Mouse (Mus musculus): ENCODE measurements around the gene Arnt2.

Arnt2 gene

DNA sequence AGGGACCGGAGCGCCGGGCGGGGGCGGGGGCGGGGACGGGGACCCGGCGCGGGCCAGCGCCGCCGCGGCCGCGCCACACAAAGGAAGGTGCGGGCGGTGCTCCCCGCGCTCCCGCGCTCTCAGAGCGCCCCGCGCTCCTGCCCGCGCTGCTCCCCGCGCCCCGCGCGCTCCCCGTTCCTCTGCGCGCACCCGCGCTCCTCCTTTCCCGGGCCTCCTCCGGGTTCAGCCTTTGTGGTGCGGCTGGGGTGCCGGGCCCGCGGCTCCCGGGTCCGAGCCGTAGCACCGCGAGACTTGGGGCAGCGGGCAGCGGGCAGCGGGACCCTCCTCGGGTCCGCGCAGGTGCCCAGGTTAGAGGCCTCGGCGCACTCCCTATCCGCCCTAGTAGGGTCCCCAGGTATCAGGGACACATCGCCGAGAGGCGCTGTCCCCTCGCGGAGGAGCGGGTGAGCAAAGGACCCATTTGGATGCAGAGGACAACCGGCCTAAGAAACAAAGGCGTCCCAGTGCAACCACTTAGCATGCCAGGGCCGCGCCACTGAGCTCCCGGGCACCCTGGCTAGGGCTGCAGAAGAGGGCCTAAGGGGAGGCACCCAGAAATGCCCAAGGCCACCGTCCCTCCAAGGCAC, at the start of gene Arnt2:
Gene Arnt2, minus strand, starts transcription at position 281 of the 626 bp plus-strand sequence.
- peak; percentile 71 to 75 for DNase-seq (ENCODE audit: low spot score in 2 of 2)

DNA sequence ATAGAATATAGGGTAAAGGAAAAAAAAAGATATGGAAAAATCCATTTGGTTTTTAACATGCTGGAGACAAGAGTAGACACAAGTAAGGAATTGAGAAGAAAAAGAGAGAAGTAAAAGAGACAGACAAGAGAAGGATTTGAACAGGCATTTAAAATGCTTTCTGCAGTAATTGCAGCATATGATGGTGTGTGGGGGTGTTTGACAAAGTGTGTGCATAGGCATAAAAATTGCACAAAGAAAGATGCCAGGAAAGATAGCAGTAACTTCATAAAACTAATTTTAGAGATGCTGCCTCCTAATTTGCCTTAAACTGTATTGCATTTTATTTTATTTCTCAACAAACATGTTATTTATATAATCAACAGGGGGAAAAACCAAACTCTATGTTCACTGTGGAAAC, 41.7 kb upstream of the Arnt2 start:
- no peak for DNase-seq (ENCODE audit: low spot score in 2 of 2)

DNA sequence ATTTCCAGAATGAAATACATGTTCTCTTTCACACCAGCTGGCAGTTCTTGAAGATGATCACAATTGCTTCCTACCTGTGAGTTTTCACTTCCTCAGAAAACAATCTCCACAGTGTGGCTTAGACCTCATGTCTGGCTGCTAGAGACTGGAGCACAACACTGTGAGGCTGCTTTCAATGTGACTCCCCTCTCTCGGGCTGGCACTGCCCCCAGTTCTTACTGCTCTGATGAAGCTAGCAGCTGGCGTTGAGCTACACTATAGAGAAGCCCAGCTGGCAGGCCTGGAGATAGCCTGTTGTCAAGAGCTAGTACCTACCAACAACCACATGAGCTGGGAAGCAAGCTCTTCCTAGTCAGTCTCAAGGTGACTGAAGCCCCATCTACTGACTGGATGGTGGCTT, 39.1 kb upstream of the Arnt2 start:
- peak; percentile 64 to 74 for DNase-seq (ENCODE audit: low spot score in 2 of 2)

DNA sequence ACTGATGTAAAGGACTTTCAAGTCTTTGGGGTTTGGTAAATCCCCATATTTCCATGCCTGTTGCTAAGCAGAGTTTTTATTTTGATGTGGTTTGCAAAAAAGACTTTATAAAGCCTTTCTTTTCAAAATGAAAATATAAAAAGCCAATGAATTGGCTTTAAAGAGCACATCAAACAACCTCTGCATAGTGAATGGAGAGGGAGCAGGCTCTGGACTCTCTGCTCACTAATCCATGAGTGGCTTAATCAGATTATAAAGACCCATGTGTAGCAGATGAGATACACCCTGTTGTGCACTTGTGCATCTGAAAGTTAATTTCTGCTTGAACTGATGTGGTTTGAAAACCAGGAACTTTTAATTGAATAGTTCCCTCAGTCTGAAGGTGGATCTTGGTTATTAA, 38.5 kb upstream of the Arnt2 start:
- DNase-seq (ENCODE audit: low spot score in 2 of 2) = no peak

DNA sequence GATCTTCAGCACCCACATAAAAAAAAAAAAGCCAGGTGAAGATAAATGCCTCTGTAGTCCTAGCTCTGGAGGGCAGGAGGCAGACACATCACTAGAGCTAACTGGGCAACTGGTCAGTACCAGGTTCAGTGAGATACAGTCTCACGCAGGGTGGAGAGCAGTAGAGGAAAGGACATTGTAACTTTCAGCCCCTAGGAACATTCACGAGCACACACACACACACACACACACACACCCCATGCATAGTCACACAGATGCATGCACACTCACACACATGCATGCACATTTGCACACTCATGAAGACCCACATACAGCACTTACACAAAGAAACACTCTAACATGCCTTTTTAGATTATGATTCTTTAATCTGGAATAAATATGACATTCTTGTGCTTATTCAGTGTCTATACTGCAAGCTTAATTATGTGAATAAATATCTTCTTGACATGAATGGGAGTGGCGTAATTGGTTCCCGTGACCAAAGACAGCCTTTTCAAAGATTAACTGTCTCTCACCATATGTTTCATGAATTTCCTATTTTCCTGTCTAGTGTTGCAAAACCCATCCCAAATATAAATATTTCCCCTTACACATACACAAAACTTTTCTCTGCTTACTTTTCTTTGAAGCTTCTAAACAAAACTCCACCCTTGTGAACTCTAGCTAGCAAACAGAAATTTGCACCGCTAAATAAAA, 37.9 kb upstream of the Arnt2 start:
- DNase-seq (ENCODE audit: low spot score in 2 of 2) = no peak

DNA sequence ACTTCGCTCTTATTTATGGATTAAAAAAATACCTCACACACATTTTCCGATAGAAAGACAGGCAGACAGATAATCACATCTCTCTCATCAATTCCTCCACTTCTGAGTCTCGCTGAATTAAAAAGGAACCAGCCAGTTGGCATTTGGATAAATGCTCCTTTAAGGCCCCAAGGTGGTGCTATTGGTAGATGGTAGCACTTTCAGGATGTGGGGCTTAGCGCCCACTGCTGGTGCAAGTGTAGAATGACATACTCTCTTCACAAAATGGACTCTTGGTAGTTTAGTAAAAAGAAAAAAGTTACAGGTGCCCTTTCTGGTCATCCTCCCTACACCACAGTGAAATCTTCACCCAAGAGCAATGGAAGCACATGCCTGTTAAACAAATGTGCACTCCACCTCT, 37.1 kb upstream of the Arnt2 start:
- peak; percentile 56 to 59 for DNase-seq (ENCODE audit: low spot score in 2 of 2)

DNA sequence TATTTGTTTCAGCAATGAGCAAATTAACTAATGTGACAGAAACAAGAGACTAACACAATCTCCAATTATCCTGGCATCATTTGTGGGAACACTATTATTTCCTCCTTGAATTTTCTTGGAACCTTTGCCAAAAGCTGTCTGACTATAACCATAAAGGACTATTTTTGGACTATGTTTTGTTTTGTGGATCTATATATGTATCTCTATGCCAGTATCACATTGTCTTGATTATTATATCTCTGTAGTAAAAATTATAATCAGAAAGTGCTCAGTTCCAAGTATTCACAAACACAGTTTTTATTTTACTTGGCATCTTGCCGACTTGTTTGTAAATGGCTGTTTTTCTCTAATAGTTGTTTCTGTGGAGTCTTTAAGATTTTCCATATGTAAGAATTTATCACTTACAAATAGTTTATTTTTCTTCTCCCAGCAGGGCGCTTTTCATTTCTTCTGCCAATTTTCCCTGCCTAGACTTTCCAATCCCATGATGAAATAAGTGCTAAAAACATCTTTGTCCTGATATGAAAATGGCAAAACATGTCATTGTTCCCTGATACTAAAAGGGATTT, 32.5 kb upstream of the Arnt2 start:
- no peak for DNase-seq (ENCODE audit: low spot score in 2 of 2)

DNA sequence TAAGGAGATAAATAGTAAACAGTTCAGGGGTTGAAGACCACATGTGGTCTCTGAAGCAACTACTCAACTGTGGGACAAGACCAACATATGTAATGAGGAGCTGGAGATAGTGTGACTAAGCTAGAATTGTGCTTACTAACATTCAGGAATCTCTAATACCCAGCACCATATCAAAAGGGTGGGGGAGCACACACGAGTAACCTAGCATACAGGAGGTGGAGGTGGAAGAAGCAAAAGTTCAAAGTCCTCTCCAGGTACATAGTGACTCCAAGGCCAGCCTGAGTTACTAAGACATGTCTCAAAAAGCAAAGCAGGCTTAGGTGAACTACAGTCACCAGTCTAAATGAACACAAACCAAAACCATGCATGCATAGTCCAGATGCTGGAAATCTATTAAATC, 29.6 kb upstream of the Arnt2 start:
- DNase-seq (ENCODE audit: low spot score in 2 of 2) = no peak

DNA sequence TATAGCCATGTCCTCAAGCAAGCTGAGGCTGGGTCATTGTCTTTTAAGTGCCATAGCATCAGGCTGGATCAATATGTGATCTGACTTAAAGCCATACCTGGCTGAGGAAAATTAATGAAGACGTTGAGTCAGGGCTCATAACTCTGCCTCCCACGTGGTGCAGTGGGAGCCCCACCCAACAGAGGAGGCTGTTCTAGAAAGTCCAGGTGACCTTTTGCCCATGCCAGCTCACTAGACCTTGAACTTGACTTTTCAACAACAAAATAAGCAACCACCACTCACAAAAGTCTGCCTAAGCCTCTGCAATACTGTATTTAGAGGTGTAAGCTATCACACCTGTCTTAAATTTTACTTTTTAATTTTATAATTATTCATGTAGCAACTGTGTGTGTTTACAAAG, 24.9 kb upstream of the Arnt2 start:
- DNase-seq (ENCODE audit: low spot score in 2 of 2) = no peak

DNA sequence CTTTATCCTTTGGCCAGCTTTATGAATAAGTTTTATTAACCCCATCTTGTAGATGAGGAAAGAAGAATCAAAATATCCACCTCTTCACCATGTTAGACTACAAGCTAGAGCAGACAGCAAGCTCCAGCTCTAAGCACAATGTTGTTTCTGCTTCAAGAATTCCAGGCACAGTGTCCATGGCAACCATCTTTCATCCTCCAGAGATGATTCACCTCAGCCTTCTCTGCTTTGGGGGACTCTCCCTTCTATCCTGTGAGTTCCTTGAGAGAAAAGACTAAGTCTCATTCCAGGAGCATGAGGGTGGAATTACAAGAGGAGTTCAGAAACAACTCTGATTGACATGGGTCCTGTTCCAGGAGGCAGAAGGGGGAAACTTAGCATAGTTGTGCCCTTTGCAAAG, 22.2 kb upstream of the Arnt2 start:
- DNase-seq (ENCODE audit: low spot score in 2 of 2) = peak; percentile 39 to 61

DNA sequence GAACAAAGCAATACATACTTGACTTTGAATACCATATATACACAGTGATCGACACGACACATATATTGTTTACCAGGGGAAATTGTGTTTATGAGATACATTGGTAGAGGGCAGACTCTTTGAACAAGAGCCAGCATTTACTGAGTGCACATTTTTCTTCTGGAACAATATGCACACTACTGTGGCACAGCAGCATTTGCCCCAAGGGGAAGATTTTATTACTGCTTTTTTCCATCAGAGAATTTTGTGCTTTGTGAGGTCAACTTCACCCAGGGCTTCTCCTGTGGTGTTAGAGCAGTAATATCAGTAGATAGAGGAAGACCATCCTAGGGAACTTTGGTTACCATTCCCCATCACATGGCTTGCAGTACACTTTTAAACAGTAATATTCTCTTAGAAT, 17.2 kb upstream of the Arnt2 start:
- DNase-seq (ENCODE audit: low spot score in 2 of 2) = no peak

DNA sequence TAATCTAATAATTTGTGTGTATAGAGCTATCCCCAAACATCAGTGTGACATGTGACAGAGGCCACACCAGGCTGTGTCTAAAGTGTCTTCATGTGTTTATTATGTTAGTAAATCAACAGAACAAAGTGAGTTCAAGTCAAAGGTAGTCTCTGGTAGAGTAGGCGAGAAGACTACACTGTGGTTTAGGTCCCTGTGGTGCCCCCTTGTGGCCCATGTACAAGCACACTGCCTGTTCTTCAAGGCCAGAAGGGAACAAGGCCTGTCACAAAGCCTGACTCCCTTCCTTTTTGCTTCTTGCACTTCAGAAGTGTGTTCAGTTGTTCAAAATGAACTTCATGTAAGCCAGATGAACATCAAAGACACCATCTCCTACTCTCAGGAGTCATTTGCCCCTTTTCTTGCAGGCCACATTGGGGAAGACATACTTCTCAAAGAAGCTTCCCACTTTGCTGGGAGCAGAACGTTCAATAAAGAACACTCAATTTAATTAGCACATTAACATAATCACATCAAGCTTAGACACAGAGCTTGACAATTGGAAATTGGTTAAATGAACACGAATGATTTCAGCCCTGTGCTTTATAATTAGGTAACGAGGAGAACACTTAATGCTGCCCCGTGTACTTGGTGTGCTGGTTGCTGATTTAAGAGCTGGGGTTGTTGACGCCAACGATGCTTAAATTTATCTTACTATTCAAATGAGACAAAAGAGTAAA, 14.9 kb upstream of the Arnt2 start:
- DNase-seq (ENCODE audit: low spot score in 2 of 2) = peak in 1 of 2 experiments; percentile 52

DNA sequence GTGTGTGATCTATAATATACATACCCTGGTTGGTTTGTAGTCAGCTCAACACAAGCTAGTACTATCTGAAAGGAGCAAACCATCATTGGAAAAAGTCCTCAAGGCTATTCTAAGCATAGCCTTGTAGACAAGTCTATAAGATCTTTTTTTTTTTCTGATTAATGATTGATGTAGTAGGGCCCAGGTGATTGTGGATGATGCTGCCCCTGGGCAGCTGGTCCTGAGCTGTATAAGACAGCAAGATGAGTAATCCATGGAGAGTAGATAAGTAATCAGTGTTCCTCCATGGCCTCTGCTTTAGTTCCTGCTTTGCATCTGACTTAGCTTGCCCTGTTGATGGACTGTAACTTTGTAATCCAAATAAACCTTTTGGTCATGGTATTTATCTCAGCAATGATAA, 11.8 kb upstream of the Arnt2 start:
- DNase-seq (ENCODE audit: low spot score in 2 of 2) = no peak

DNA sequence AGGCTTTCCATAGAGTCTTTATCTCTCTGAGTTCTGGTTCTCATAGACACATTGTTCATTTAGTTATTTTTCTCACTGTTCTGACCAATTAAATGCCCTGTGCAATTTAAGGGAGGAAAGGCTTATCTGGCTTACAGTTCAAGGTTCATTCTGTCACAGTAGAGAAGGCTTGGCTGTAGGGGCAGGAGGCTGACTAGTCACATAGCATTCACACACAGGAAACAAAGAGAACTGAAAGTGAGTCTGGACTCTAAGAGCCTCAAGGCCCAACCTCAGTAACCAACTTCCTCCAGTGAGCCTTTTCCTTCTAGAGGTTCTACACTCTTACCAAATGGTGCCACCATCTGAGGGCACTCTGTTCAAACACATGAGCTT, 11.3 kb upstream of the Arnt2 start:
- DNase-seq (ENCODE audit: low spot score in 2 of 2) = no peak

DNA sequence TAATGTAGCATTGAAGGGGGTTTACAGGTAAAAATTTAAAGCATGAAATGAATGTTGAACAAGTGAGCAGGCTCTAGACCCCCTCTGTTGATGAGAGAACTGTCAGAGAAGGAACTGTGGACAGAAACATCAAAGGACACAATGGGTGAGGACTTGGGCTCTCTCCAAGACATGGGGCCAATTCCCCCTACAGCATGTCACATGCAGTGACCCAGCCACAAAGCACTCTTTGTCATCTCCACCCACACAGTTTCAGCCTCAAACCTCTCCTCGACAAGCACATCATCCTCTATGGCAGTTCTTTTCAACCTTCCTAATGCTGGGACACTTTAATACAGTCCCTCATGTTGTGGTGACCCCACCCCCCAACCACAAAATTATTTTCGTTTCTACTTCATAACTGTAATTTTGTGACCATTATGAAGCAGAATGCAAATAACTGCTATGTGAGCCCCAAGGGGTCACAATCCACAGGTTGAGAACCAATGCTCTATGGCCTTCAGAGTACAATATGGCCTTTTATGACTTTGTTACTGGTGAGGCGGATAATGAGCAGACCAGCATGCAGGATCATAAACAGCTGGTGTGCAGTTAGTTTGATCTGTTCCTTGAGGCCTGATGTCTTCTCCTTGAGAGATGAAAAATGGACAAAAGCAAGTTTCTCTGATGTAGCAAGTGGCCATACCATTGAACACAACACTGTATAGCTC, 10.8 kb upstream of the Arnt2 start:
- DNase-seq (ENCODE audit: low spot score in 2 of 2) = no peak

DNA sequence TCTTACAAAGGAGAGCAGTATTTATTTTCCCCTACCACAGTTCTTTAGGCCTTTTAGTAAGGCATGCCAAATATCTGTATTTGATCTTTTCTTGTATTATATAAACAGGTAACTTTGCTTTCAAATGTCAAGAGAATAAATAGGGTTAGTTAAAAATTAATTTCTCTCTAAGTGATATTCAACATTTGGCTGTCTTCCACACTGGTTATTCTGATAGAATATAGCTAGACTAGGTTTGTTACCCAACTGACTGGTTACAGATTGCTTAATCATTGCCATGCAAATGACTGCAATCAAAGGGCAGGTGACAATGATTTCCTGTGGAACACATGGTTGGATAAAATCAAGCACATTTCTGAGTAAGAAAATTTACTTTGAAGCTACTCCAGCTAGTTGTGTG, 7.5 kb upstream of the Arnt2 start:
- no peak for DNase-seq (ENCODE audit: low spot score in 2 of 2)

DNA sequence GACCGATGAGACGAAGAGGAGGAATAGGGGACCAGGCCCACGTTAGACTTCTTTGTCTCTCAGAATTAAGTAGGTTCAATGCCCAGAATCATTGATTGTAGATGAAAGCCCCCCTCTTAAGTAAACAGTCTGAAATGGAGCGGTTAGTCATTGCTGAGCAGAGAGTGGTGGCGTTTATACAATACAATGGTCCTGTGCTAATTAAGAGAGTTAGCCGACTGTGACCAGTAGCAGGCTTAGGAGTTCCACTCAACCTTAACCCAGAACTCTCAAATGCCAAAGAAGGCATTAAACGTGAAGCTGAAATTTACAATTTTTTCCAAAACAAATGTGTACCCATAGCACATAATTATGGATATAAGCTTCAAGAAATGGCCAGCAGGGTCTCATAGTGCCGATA, 2.6 kb upstream of the Arnt2 start:
- DNase-seq (ENCODE audit: low spot score in 2 of 2) = no peak

DNA sequence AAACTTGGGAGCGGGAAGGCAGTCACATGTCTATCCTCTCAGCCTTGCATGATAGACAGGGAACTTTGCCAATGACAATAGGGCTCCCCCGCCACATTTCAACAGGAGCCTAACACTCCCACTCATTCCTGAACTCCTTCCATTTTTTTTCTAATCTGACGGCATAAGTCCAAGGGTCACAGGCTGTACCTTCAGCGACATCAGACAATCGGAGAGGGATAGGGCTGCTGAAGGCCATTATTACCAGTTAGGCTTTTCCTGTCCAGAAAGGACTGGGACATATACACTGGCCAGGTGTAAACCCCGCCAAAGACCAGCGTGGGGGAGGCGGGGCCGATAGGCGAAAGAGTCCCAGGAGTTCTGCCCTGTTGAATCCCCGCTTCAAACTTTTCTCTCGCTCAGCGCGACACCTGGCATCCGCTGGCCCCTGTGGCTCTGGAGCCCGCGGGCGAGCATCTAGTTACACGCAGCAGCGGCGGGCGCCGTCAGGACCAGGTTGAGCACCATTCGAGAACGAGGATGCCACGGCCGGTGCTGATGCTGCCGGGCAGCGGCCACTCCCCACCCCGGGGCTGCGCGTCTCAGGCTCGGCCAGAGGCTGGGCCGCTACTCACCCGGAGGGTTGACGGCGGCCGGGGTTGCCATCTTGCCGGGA, 608 bp downstream of the Arnt2 start:
- peak; percentile 58 to 63 for DNase-seq (ENCODE audit: low spot score in 2 of 2)

DNA sequence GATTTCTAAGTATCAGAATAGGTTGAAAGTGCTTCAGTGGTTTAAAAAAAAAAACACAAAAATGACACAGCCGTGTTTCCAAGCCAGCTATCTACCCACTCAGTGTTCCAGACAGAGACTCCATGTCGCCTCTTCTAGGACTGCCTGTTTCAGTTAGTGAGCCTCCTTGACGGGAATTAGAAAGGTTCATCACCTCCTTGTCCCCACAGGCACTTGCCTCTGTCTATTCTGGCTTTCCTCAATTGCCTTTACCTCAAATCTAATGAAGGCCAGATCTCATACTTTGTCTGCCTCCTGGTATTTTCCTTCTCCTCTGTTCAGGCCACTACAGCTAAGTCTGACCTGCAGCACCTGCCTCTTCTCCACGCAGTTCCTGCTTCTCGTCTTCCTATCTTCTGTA, 1.7 kb downstream of the Arnt2 start:
- peak in 1 of 2 experiments; percentile 24 for DNase-seq (ENCODE audit: low spot score in 2 of 2)

DNA sequence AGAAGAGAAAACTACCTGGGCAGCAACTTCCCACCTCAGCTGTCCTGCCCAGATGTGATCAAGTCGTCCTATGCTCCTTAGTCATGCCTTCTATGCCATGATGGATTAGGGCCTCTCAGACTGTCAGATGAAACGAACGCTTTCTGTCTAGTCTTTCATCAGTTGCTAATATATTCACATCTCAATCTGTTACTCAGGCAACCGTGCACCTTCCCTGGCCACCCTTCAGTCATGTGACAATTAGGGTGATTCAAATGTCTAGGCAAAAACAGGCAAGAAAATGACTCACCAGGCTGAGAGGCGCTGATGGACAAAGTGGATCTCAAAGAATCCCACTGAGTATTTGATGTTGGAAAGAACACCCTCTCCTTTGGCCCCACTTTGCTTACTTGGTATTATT, 6.6 kb downstream of the Arnt2 start:
- DNase-seq (ENCODE audit: low spot score in 2 of 2) = no peak

DNA sequence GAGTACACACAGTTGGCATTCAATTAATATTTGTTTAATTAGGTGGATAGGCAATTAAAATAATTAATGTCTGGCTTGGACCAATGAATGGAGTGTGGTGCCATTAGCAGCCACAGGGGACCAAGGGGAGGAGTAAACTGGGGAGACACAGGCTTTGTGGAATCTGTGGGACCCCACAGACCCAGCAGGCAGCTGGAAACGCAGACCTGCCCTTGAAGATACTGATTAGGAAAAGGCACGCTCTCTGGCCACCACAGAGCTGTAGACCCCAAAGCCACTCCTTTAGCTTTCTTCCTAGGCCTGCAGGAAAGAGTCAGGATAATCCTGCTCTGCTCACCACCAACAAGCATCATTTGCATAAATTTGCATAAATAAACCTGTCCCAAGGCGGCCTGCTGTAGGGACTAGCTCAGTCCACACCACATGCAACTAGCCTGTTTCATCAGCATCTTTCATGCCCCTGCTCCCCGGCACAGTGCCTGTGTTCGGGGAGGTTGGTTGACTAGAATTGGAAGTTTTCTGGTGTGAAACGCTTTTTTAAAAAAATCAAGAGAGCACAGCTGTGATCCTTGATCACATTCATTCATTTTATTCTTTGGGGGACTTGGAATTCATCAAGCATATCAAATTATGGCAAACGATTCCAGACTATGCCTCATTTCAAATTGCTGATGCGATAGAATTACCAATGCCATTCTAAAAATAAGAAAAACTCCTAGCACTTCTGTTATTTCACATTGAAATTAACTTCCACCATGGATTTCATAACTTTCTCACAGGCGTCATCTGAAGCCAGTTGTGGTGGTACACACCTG, 8.1 kb downstream of the Arnt2 start:
- peak in 1 of 2 experiments; percentile 17 for DNase-seq (ENCODE audit: low spot score in 2 of 2)

Data from frontal cortex, postnatal 36 days (tissue).